Mouse (Mus musculus) intestine, embryonic 15.5 days (tissue): ENCODE results near the gene Siglech. TPM values are rescaled to one million over a fixed set of nuclear protein-coding genes. Genes with fewer than 3 reads are reported as not detected.

Experiments used
- ATAC-seq: fragments of 200-750 bp; cut with Nextera tagmentation; 2 replicates; pipeline ENCODE4 v1.8.0; 2017; ENCODE audit warnings: moderate TSS enrichment, moderate library complexity
- H3K27ac ChIP-seq: fragments of 300-500 bp; sonication (generic); 2 replicates; pipeline ENCODE4 v1.5.1; 2015; ENCODE audit warnings: mild to moderate bottlenecking, inconsistent platforms
- H3K27me3 ChIP-seq: fragments of 300-500 bp; sonication (generic); replicated peaks from 2 replicates; pipeline ENCODE4 v1.6.1; 2015; ENCODE audit warnings: inconsistent platforms
- H3K36me3 ChIP-seq: fragments of 300-500 bp; sonication (generic); 2 replicates; pipeline ENCODE4 v1.6.1; 2015; ENCODE audit warnings: inconsistent platforms
- H3K4me1 ChIP-seq: fragments of 300-500 bp; sonication (generic); replicated peaks from 2 replicates; pipeline ENCODE4 v1.6.1; 2015; ENCODE audit warnings: inconsistent platforms
- H3K4me2 ChIP-seq: fragments of 300-500 bp; sonication (generic); replicated peaks from 2 replicates; pipeline ENCODE4 v1.6.1; 2015; ENCODE audit warnings: mild to moderate bottlenecking, inconsistent platforms
- H3K4me3 ChIP-seq: fragments of 300-500 bp; sonication (generic); replicated peaks from 2 replicates; pipeline ENCODE4 v1.5.1; 2015; ENCODE audit warnings: inconsistent platforms
- H3K9ac ChIP-seq: fragments of 300-500 bp; sonication (generic); 2 replicates; pipeline ENCODE4 v1.6.1; 2015; ENCODE audit warnings: inconsistent platforms
- H3K9me3 ChIP-seq: fragments of 300-500 bp; sonication (generic); 2 replicates; pipeline ENCODE4 v1.6.1; 2016; ENCODE audit warnings: inconsistent platforms
- WGBS: fragments of 180-500 bp; shearing (Covaris S2); methylation state at CpG from one replicate; pipeline ENCODE4 v1.1.7; 2015; 5-methylcytosine and 5-hydroxymethylcytosine counted together
- polyA plus RNA-seq: library from polyadenylated mRNA; unstranded; fragments of >200 nt; fragmentation: Nextera tagmentation; extraction: Ambion mirVana; gene quantifications from 2 replicates; pipeline ENCODE4 v1.2.1, GENCODE M21; 2015

The Siglech gene
- 0.64 and 1.3 TPM in 2 replicates for polyA plus RNA-seq

DNA sequence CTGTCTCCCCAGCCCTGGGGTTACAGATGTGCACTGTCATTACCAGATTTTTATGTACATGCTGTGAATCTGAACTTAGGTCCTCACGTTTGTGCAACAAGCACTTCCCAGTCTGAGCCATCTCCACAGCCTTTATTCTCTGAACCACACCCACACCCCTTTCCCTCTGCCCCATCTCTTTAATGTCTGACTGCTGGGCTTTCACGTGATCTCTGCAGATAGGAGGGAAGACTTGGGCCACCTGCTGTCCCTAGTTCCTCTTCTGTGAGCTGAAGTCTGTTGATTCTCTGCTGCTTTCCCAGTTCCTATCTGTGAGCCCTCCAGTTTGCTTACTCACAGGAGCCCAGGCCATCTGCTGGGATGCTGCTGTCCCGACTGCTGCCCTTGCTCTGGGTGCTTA lies at the start of gene Siglech:
Siglech (plus strand) TSS at position 253 of the 400 bp plus-strand sequence.
- Histone ChIP-seq H3K27me3 (no peaks in the 10 kb centered on the region), H3K4me3 (no peak within 1 kb of the TSS), H3K4me1 (no peaks in the 10 kb centered on the region), H3K27ac (no peak within 1 kb of the TSS), H3K9me3 (no peaks in the 10 kb centered on the region), H3K4me2 (no peak within 1 kb of the TSS), H3K9ac (no peak within 1 kb of the TSS), H3K36me3 (no peaks in the 10 kb centered on the region)
- WGBS = 37% methylated on average over 3 of the region's 3 CpGs
- ATAC-seq = no peak

DNA sequence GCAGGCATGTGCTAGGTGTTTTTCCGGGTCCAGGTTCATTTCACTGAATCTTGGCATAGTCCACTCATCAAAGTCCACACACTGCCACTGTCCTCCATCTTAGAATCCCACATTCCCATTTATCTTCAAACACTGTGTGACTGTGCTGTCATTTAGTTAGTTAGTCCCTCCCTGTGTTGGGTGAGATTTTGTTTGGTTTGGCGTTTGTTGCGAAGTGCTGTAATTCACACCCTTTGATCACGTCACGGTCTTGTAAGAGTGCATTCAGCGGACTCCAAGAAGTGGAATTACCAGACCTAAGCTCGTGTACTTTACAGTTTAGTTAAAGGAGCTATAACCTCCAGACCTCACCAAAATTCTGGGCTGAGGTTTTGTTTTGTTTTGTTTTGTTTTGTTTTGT lies 45.3 kb upstream of the Siglech start:
- H3K9ac ChIP-seq = no peak overlapping the region
- no peak overlapping the region for H3K4me2 ChIP-seq
- no peak for ATAC-seq
- H3K36me3 ChIP-seq = no peaks in the 10 kb centered on the region
- no peak overlapping the region for H3K4me3 ChIP-seq
- H3K9me3 ChIP-seq = no peaks in the 10 kb centered on the region
- WGBS = 70% methylated on average over 7 of the region's 7 CpGs
- H3K4me1 ChIP-seq = no peaks in the 10 kb centered on the region
- H3K27ac ChIP-seq = no peak overlapping the region
- no peaks in the 10 kb centered on the region for H3K27me3 ChIP-seq

DNA sequence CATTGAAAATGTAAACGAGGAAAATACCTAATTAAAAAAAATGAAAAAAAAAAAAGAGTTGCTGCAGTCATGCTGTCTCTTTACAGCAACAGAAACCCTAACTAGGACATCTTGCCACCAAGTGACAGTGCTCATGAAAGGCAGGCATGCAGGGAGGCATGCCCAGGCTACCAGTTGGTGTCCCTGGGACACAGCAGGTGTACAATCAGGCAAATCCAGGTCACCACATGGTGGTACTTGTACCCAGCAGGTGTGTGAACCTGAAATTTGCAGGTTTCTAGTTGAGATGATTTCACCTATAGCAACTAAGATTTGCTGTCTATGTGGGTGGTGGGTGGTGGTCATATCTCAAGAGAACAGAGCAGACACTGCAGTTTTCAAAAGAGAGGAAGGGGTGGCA lies 39.1 kb upstream of the Siglech start:
- H3K4me2 ChIP-seq = no peak overlapping the region
- H3K9ac ChIP-seq = no peak overlapping the region
- H3K27me3 ChIP-seq = no peaks in the 10 kb centered on the region
- H3K9me3 ChIP-seq = no peaks in the 10 kb centered on the region
- H3K27ac ChIP-seq = no peak overlapping the region
- WGBS = 80% methylated on average over 1 of the region's 1 CpGs
- H3K4me1 ChIP-seq = no peaks in the 10 kb centered on the region
- no peak overlapping the region for H3K4me3 ChIP-seq
- ATAC-seq = no peak
- no peaks in the 10 kb centered on the region for H3K36me3 ChIP-seq

DNA sequence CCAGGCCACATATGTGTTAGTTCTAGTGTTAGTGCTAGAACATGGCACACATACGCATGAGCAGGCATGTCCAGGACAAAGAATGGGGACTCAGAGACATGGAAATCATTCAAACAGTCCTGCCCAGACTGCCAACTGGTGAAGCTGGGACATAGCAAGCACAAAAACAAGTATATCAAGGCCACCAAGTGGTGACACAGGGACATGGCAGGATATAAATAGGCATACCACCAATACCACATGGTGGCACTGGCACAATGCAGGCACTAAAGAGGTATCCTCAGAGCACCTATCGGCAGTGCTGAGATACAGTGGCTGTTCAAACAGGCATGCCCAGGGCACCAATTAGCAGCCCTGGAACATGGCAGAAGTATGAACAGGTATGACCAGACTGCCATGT lies 33.5 kb upstream of the Siglech start:
- Histone ChIP-seq H3K9ac (no peak overlapping the region), H3K27ac (no peak overlapping the region), H3K4me3 (no peak overlapping the region), H3K4me1 (no peaks in the 10 kb centered on the region), H3K4me2 (no peak overlapping the region), H3K9me3 (no peaks in the 10 kb centered on the region), H3K36me3 (no peaks in the 10 kb centered on the region), H3K27me3 (no peaks in the 10 kb centered on the region)
- WGBS = 87% methylated on average over 2 of the region's 2 CpGs
- ATAC-seq = no peak

DNA sequence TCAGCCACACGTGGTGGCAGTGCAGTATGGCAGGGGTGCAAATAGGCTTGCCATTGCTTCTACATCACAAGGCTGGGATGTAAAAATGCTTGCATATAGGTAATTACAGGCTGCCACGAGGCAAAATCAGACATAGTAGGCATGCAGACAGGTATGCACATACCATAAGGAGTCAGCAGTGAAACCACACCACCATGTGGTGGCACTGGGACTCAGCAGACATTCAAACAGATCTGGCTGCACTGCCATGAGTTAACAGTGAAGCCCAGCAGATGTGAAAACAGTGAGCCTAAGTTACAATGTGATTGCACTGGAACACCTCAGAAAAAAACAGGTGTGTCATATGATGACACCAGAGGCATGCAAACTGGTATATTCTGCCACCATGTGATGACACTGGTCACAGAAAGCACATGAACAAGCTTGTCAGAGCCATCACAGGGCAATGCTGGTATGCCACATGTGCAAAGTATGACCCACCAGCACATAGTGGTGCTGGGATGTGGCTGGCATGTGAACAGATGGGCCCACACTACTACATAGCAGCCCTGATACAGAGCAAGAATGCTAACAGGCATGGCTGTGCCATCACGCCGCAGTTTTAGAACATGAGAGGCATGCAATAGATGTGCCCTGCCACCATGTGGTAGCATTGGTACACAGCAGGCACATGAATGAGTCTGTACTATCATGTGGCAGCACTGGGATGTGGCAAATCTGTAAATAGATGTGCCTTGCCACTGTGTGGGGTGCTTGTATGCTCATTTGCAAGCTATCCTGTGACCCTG lies 30.7 kb upstream of the Siglech start:
- H3K4me2 ChIP-seq = no peak overlapping the region
- no peak overlapping the region for H3K9ac ChIP-seq
- no peaks in the 10 kb centered on the region for H3K27me3 ChIP-seq
- no peak overlapping the region for H3K4me3 ChIP-seq
- H3K36me3 ChIP-seq = no peaks in the 10 kb centered on the region
- no peaks in the 10 kb centered on the region for H3K9me3 ChIP-seq
- H3K27ac ChIP-seq = no peak overlapping the region
- 0 out of 2 replicates have a peak, but pooled peaks have one; percentile 31 for ATAC-seq
- 58% methylated on average over 4 of the region's 4 CpGs for WGBS
- H3K4me1 ChIP-seq = no peaks in the 10 kb centered on the region

DNA sequence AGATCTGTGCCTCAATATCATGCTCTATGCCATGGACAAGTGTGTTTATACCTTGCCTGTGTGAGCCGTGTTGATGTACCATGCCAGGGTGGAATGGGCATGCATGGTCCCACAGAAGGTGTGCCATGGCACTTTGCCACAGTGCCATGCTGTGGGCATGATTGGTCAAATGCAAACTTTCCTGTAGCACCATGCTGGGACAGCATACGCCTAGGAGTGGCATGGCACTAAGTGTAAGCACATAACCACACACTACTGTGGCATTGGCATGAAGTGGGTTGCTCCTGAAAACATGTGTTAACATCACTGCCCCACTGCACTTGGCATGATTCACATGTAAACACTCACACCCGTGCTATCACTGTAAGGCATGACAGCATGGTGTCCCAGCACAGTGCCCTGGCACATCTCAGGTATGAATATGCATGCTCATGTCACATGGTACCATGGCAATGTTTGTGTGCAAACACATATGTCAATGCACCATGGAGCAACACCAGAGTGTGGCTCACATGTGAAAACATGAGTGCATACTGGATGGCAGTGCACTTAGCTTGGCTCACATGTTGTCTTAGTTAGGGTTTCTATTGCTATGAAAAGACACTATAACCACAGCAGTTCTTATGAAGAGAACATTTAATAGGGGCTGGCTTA lies 24.2 kb upstream of the Siglech start:
- H3K27me3 ChIP-seq = no peaks in the 10 kb centered on the region
- WGBS = 88% methylated on average over 3 of the region's 3 CpGs

DNA sequence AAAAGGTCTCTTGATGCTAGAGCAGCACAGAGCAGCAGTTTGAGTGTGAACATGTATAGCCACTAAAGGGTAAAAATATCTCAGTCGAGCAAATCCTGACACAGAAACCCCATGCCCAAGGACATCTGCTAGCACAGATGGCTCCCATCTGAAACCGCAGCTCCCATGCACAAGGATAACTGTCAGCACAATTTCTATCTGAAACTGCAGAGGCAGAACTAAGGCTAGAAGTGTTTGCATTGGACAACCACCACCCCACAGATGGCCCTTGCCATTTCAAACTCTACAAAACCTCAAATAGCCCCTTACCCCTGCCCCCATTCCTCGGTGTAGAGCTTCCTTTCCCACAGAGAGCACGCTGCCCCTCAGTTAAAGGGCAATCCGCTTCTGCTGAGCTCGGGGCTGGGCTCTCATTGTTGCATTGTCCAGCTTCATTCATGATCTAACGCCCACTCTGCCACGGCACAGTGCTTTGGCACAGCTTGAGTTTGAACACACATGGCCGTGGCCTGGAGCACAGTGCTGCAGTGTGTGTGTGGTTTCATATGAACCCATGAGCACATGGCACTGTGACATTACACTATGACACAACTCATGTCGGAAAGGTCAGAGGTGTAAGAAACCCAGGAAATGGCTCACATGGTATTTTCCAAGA lies 23.3 kb upstream of the Siglech start:
- H3K36me3 ChIP-seq = no peaks in the 10 kb centered on the region
- ATAC-seq = no peak
- H3K4me1 ChIP-seq = no peaks in the 10 kb centered on the region
- H3K9ac ChIP-seq = no peak overlapping the region
- no peak overlapping the region for H3K4me2 ChIP-seq
- H3K4me3 ChIP-seq = no peak overlapping the region
- H3K9me3 ChIP-seq = no peaks in the 10 kb centered on the region
- H3K27me3 ChIP-seq = no peaks in the 10 kb centered on the region
- WGBS = 72% methylated on average over 10 of the region's 10 CpGs
- H3K27ac ChIP-seq = no peak overlapping the region

More for the DNA sequence above, 24.2 kb upstream of the Siglech start:
- H3K36me3 ChIP-seq = no peaks in the 10 kb centered on the region
- no peak overlapping the region for H3K4me3 ChIP-seq
- no peaks in the 10 kb centered on the region for H3K9me3 ChIP-seq
- ATAC-seq = no peak
- no peak overlapping the region for H3K27ac ChIP-seq
- no peak overlapping the region for H3K4me2 ChIP-seq
- H3K9ac ChIP-seq = no peak overlapping the region
- H3K4me1 ChIP-seq = no peaks in the 10 kb centered on the region

DNA sequence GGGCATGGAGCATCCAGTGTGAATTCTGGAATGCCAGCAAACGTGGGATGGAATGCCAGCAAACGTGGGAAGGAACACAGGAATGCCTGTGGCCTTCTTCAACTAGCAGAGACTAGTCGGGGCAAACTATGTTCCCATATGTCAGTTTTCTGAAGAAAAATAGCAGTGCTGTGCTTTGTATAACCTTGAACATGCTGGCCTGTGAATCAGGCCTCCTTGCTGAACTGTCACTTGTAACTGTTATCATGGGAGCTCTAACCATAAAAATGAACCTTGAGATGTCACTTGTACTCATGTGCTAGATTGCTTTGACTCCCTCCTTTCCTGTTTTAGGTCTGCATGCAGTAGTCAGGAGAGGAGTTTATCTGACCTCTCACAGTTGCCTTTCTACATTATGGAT lies 17.1 kb upstream of the Siglech start:
- H3K4me3 ChIP-seq = no peak overlapping the region
- ATAC-seq = no peak
- H3K9me3 ChIP-seq = no peaks in the 10 kb centered on the region
- no peak overlapping the region for H3K27ac ChIP-seq
- no peak overlapping the region for H3K4me2 ChIP-seq
- H3K9ac ChIP-seq = no peak overlapping the region
- no peaks in the 10 kb centered on the region for H3K36me3 ChIP-seq
- no peaks in the 10 kb centered on the region for H3K27me3 ChIP-seq
- no peaks in the 10 kb centered on the region for H3K4me1 ChIP-seq
- WGBS = 50% methylated on average over 3 of the region's 3 CpGs

DNA sequence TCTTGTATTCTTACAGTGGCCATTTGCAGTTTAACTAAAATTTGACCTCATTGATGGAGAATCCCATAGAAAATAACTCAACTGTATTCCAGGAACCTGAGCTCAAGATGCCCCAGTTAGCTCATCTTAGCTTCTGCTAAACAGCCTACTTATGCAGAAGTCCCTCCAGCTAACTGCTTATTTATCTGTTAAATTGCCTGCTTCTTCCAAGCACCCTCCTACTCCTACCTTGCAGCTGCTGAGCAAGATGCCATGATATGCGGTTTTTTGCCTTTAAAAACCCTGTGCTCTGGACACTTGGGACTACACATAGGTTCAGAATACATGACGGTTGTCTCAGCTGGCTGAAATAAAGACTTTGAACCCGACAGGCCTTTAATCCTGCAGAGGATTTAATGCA lies 8.6 kb upstream of the Siglech start:
- Histone ChIP-seq H3K9ac (no peak overlapping the region), H3K9me3 (no peaks in the 10 kb centered on the region), H3K27ac (no peak overlapping the region), H3K4me2 (no peak overlapping the region), H3K4me3 (no peak overlapping the region), H3K27me3 (no peaks in the 10 kb centered on the region), H3K36me3 (no peaks in the 10 kb centered on the region), H3K4me1 (no peaks in the 10 kb centered on the region)
- ATAC-seq = no peak
- WGBS = 53% methylated on average over 3 of the region's 3 CpGs

DNA sequence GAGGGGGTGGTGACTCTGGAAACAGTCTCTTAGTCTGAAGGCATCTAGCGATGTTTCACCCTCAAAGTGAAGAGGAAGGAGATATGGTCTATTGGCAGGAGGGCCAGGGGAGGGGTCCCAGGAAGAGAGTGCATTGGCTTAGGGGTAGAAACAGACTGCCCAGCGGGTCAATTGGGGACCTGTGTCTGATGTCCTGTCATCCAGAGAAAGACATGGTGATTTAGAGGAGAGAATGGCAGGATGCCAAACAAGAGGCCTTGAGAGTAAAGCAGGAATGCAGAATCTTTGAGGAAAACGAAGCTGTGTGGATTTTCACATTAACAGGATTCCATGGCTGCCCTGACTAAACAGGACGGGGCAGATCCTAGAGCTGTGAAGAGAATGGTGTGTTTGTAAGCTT lies 12.0 kb downstream of the Siglech start:
- Histone ChIP-seq H3K9me3 (no peaks in the 10 kb centered on the region), H3K36me3 (no peaks in the 10 kb centered on the region), H3K4me3 (no peak overlapping the region), H3K9ac (no peak overlapping the region), H3K27ac (no peak overlapping the region), H3K4me2 (no peak overlapping the region), H3K27me3 (no peaks in the 10 kb centered on the region), H3K4me1 (no peaks in the 10 kb centered on the region)
- ATAC-seq = no peak
- 54% methylated on average over 4 of the region's 4 CpGs for WGBS

DNA sequence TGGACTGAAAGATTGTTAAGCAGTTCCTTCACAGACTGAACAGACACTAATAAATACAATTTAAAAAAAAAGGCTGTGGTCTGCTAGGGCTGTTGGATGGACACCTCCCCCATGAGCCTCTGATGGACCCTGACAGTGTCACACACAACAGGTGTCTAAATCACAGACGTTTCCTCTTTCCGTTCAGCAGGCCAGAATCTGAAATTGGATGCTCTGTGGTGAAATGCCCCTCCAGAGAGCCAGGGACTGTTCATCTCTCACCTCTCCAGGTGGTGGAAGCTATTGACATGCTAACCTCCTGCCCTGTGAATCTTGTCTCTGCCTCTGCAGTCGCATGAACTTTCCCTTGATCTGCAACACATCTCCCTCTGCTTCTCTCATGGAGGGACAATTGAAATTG lies 14.5 kb downstream of the Siglech start:
- ATAC-seq = no peak
- no peaks in the 10 kb centered on the region for H3K9me3 ChIP-seq
- H3K27me3 ChIP-seq = no peaks in the 10 kb centered on the region
- no peaks in the 10 kb centered on the region for H3K36me3 ChIP-seq
- H3K4me2 ChIP-seq = no peak overlapping the region
- WGBS = 61% methylated on average over 3 of the region's 3 CpGs
- no peak overlapping the region for H3K27ac ChIP-seq
- H3K9ac ChIP-seq = no peak overlapping the region
- no peak overlapping the region for H3K4me3 ChIP-seq
- no peaks in the 10 kb centered on the region for H3K4me1 ChIP-seq

DNA sequence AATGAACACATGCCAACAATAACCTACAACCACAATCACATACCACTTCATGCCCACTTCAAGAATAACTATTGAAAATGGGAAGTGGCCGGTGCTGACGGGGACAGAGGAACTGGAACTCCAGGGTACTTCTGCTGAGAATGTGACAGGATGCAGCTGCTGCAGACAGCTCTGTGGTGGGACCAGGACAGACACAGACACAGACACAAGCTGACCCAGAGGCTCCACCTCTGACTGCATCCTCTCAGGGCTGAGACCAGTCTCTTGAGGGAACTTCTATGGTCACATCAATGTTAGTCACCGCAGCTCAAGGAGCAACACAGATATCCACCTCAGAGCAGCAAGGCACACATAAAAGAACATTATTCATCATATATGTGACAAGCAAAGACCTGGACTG lies 16.6 kb downstream of the Siglech start:
- H3K9me3 ChIP-seq = no peaks in the 10 kb centered on the region
- no peak for ATAC-seq
- no peaks in the 10 kb centered on the region for H3K4me1 ChIP-seq
- whole genome bisulfite sequencing = 47% methylated on average over 3 of the region's 3 CpGs
- no peak overlapping the region for H3K9ac ChIP-seq
- no peaks in the 10 kb centered on the region for H3K36me3 ChIP-seq
- no peak overlapping the region for H3K27ac ChIP-seq
- no peak overlapping the region for H3K4me3 ChIP-seq
- no peak overlapping the region for H3K4me2 ChIP-seq
- H3K27me3 ChIP-seq = no peaks in the 10 kb centered on the region
